Mouse (Mus musculus) yolk sac, embryonic 10.5 days (tissue): Measurements from ENCODE around the gene 8030411F24Rik.
"Not testable (repeated sequence)": the region's sequence is repeated elsewhere in the genome, so short reads cannot be mapped to it uniquely, and the experiment has no call there.

ENCODE experiments used
- DNase-seq: peaks from one replicate; pipeline ENCODE4 v3.0.0-alpha.2; 2017; ENCODE audit warnings: low spot score

8030411F24Rik gene

DNA sequence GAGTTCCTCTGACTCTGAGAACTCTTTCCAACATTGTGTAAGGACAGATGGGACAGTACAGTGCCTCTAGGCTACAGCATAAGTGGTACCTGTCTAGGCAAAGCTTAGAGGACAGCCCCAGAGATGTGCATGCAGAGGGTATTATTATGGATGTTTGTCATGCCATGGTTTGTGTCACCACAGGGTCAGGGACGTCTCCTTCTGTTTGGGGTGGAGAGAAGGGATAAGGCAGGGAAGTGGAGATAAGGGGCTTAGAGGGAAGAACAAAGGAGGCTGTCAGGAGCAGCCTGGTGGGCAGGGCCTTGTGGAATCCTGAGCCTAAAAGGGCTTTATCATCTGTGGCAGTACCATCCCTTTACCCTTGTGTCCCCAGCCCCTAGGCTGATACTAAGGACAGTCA lies at the start of gene 8030411F24Rik:
Gene 8030411F24Rik (plus strand): TSS at position 301 of the 400 bp plus-strand sequence.
- no peak for DNase-seq

DNA sequence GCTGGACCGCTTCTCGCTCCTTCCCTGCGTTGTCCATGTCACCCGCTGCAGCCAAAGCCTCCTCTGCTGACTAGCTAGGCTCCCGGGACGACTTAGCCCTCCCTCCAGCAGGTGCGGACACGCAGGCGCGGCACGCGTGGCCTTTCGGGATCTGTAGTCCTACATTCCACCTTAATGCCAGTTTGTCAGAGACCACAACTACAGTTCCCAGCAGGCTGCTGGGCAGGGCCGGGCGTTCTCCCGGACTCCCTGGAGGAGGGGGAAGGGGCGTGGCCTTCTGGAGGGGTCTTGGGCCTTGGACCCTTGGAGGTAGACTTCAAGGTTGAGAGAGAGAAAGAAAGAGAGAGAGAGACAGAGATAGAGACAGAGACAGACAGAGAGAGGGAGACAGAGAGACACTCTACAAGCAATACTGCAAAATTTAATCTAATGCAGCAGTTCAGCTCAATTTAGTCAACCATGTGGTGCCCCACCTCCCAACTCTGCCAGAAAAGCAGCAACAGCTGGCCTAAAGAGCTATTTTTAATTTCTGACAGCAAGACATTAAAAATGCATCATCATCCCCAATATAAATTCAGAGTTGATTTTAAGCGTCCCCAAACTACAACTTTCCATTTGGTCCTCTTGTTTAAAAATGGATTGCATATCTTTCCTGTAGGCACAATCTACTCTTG lies 49.3 kb upstream of the 8030411F24Rik start, which contains the start of gene Napb:
Gene Napb (minus strand): TSS at position 141 of the 674 bp plus-strand sequence.
- peak; percentile 92 for DNase-seq

- DNase-seq = no peak
Observed at GRCm38 (mm10) chr2:148743001-148743400, 38.8 kb upstream of the 8030411F24Rik start.

DNA sequence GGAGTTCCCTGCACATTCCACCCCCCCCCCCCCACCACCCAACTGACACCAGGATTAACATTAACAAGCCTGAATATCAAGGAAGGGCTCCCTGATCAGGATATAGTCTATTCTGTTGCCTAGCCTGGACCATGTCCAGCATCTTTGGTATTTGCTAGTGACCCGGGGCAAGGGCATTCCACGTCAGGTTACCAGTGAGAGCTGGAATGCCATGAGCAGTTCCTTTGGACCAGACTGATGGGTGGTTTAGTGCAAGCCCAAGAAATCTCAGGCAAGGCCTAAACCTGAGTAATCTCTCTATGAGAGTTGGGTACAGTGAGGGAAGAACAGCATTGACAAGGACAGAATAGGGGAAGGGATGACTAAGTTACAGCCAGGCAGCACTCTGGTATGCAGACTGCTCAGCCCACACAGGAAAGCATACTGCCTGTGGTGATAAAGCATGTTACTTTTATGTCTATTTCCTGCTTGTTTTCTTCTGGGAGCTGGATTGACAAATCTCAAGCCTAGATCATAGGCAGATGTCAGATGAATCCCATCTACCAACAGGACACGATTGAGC lies 37.9 kb upstream of the 8030411F24Rik start:
- DNase-seq = no peak

- DNase-seq = no peak
Observed at GRCm38 (mm10) chr2:148750058-148750457, 31.8 kb upstream of the 8030411F24Rik start, which contains the start of gene Cstl1. Gene Cstl1, plus strand, starts transcription at chr2:148750358.

GRCm38 (mm10) chr2:148751893-148752813 lies 29.7 kb upstream of the 8030411F24Rik start:
- DNase-seq = peak; percentile 68

DNA sequence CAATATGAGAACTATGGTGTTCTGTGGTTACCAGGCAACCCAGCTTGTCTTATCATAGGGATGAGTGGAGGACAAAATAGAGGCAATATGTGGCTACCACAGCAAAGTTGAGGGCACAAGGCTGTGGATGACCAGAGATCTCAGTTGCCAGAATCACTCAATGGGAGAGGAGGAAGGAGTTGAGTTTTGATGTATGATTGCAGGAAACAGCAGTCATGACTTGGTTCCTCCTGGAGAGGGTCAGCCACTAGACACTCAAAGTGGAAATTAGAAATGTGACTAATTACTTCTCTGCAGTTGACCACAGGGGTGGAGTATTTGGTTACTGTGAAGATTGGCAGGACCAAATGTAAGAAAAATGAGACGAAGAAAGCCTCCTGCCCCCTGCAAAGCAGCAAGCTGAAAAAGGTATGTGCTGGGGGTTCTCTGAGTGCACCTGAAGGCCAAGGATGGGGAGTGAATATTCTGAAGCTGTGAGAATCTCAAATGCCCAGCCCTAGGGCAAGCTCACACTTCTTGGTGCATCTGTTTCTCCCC lies 27.4 kb upstream of the 8030411F24Rik start:
- DNase-seq = no peak

DNA sequence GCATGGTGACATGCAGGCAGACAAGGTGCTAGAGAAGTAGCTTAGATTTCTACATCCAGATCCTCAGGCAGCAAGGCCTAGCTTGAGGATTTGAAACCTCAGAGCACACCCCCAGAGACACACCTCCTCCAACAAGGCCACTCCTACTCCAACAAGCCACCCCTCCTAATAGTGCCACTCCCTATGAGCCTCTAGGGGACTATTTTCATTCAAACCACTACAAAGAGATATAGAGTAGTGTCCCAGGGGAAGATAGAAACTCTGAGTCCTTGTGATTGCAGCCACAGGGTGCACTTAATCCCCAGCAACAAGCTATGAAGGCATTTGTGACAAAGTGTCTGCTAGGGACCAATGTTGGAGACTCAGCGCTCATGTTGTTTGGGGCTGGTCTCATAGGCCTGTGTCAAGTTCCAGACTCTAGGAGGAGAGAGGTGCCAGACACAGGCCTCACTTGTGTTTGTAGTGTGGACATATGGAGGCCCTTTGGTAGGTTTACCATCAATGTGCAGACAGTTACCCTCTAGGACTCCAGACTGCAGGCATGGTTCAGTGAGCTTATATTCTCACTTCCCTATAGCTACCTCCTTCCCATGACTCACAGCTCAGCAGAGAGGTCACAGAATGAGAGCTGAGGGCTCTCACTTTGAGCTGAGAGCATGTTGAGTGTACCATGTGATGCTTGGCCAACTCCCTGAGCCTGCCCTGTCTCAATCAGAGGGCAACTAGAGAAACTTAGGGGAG lies 18.0 kb upstream of the 8030411F24Rik start:
- DNase-seq = no peak

GRCm38 (mm10) chr2:148771397-148771796 lies 10.4 kb upstream of the 8030411F24Rik start, which contains the start of gene Cst11:
Gene Cst11, minus strand, starts transcription at chr2:148771497.
- not testable (repeated sequence) for DNase-seq

- DNase-seq = no peak
Observed at GRCm38 (mm10) chr2:148789142-148789541, 7.3 kb downstream of the 8030411F24Rik start, which contains the start of gene Cst12. Gene Cst12, plus strand, starts transcription at chr2:148789361.

DNA sequence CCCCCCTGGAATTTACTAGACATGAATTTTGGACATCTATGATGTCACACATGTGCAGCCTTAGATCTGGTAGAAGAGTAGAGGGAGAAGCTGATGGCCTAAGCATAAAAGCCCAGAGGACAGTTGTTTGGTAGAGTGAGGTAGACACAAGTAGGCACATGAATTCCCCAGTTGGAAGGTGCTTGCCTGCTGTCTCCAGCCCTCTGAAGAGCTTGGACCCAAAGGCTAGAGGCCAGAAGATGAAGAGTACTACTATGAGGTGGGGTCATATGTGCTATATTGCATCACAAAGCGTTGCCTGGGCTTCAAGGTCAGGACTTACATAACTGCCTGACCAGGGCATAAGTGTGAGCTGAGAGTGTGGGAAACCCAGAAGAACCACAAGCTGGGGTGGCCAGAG lies 16.7 kb downstream of the 8030411F24Rik start, which contains the start of gene Cst8:
Gene Cst8 (plus strand): TSS at position 301 of the 400 bp plus-strand sequence.
- no peak for DNase-seq

- no peak for DNase-seq
Observed at GRCm38 (mm10) chr2:148801491-148801921, 19.7 kb downstream of the 8030411F24Rik start.

DNA sequence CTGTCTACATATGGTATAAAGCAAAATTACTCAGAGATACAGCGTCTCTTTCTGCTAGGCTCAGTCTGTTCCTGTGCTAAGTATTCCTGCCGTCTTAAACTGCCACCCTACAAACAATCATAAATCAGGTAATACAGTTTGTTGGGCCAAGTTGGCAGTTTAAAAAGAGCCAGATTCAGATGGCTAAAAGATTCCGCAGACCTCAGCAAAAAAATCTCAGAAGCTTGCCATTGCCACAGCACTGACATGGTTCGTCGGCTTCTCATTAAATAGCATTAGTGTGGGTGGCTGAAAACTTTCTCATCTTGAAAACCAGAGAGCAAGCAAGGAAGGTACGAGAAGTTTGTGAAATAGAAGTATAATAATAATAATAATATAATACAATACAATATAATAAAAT lies 24.9 kb downstream of the 8030411F24Rik start:
- DNase-seq = no peak

DNA sequence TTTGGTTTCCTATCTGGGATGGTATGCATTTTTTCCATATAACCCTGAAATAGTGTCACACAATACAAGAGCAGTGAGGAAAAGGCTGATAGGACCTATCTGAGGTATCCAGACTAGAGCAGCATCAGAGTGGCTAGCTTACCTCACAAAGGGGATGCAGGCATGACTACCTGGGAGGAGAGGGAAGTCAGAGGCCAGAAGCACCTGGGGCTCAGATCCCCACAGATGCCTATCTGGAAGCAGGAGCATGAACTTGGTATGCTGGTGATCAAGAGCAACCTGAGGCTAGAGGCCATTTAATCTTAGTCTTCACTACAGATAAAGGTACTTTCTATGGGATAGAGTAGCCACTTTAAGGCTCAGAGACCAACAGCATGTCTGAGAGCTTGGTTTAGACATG lies 38.1 kb downstream of the 8030411F24Rik start, which contains the start of gene Cst13:
Gene Cst13 (plus strand): TSS at position 173 of the 400 bp plus-strand sequence.
- DNase-seq = no peak

DNA sequence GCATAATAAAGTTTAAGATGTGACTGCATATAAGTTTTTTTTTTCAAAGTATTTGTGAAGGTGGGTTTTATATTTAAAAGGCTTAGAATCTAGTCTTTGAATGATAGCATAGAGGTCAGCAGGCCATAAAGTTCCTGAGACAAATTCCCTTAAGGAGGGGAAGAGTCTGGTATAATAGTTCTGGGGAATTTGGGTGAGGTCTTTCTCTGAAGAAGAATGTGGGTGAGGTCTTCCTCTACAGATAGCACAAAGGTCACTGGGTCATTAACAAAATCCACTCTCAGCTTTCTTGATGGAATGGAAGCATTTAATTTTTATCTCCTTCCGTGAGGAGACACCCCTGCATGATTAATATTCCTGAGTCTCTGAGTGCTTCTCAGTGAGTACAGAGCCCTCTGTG lies 44.2 kb downstream of the 8030411F24Rik start:
- DNase-seq = no peak

DNA sequence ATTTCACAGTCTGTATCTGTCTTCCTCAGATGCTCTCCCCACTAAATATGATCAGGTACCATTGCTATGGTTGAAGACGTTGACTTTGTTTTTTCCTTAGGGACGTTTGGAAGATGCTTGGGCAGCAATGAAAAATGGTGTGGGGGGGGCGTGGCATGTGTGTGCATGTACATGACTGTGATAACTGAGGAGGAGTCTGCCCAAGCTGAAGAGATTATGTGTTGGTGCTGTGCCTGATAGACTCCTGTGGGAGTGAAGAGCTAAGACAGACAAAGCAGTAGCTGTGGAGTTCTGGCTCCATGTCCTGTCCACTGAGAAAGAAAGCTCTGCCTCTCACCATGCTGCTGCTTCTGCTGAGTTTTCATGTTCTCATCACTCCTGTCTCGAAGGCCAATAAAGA lies 53.1 kb downstream of the 8030411F24Rik start, which contains the start of gene Cst9:
Gene Cst9 (plus strand): TSS at position 236 of the 400 bp plus-strand sequence.
- no peak for DNase-seq
